Mouse (Mus musculus) urinary bladder, adult 2 months (tissue): ENCODE results near the gene Abtb1. TPM values are rescaled to one million over a fixed set of nuclear protein-coding genes. Genes with fewer than 3 reads are reported as not detected.

Experiments used
- DNase-seq: peaks from one replicate; pipeline ENCODE4 v3.0.0; 2022; ENCODE audit warnings: low spot score
- polyA plus RNA-seq: library from polyadenylated mRNA; depleted of rRNA; stranded (reverse); fragments of >200 nt; gene quantifications from 2 replicates; pipeline ENCODE4 v1.2.3, GENCODE M21; 2012

Abtb1 gene
- polyA plus RNA-seq, 1 experiment = 51.8 TPM

DNA sequence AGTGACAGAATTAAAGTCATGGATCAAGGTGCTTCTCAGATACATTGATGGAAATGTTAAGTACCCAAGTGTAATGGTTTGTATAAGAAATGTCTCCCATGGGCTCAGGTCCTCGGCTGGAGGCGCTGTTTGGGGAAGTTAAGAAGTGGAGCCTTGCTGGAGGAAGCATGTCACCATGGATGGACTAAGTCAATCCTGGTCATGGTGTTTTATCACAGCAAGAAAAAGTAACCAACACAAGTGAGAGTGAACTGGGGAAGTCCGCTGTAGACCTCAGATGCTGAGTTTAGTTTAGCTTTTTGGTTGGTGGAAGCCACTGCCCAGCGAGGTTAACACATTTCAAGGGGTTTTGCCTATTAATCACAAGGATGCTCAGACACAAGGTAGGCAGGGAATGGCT is 12.2 kb downstream of the Abtb1 start:
- no peak for DNase-seq

DNA sequence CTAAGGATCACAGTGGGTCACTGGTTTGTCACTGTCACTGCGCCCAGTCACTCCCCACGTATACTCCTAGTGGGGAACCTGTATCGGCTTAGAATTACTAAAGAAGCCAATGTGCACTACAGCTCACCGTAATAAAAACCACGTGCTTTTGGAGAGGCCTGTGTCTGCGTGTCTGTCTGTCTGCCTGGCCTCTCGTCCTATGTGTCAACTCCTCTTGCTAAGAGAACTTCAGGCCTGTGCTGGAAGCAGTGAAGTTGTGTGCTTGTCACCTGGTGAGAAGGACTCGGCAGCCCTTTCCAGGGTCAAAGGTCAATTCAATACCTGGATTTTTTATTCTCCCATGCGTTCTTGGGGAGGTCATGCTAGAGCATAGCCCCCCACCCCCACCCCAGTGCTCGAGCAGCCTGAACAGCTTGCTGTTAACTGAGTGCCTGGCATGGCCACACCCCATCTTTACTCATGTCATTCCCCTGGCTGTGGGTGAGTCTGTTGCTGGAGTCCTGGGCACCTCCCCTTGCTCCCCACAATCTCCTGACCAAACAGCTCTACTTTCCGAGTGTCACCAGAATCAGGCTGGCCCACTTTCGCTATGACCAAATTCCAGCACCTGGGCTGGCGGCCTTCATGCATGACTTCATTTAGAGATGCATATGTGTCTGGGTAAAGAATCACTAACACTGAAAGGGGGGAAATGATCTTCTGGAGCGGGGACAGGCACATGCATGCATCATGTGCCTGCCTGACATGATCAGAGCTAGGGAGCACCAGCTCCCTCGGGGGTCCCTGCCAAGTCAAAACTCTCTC is 13.4 kb downstream of the Abtb1 start:
- no peak for DNase-seq

- DNase-seq = no peak
These were observed 14.2 kb downstream of the Abtb1 start for GRCm38 (mm10) chr6:88827395-88828205.

DNA sequence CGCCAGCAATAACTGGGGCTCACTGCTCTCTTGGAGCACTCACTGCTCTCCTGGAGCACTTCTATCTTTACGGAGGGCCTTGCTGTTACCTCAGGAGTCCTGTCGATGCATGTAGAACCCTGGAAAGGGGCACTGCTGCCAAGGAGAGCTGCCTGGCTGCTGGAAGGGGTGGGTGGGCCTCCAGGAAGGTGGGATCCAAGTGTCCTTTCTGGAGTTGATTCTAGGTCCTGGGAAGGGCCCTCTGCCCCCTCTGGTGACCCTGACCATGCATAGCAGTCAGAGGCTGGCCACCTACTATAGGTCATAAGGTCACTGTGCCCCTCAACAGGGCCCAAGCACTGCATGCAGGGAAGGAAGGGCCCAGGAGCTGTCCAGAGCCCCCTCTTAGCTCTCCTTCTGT is 14.8 kb downstream of the Abtb1 start:
- DNase-seq = no peak

GRCm38 (mm10) chr6:88826545-88826944 is 15.2 kb downstream of the Abtb1 start:
- no peak for DNase-seq

- DNase-seq = no peak
These were observed 15.7 kb downstream of the Abtb1 start for GRCm38 (mm10) chr6:88826088-88826487.

- DNase-seq = no peak
These were observed 17.6 kb downstream of the Abtb1 start for GRCm38 (mm10) chr6:88824183-88824582.

DNA sequence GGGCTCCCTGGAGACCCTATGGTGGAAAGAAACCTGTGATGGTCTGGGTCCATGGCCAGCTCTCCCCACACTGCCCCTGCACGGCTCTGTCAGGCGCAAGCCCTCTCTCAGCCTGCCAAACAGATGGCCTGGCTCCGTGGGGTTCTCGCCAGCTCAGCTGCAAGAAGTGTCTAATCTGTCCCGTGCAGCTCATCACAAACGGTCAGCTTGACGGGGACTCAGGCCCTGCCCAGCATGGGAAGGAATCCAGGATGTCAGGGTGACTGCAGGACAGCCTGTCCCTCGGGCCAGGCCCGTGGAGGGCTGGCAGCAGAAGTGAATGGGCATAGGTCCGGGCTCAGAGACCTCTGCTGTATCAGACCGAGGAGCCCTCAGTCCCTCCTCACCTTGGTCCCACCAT is 19.9 kb downstream of the Abtb1 start:
- DNase-seq = no peak

GRCm38 (mm10) chr6:88821294-88821693 is 20.5 kb downstream of the Abtb1 start:
- no peak for DNase-seq

DNA sequence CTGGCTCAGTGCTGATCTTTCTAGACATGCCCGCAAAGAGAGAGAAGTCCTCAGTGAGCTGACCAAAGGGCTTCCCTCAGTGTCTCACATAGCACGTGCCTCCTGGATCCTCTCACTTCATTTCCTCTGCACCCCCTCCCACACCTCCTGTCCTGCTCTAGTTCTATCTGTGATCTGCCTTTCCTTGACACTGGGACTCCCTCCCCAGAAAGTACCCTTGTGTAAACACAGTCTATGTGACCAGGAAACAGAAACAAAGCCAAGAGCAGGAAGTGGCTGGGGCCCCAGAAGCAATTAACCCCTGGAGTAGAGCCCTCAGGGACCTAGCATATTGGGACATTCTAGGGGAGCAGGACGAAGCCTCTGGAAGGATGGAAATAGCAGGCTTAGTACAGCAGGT is 20.9 kb downstream of the Abtb1 start:
- DNase-seq = no peak

DNA sequence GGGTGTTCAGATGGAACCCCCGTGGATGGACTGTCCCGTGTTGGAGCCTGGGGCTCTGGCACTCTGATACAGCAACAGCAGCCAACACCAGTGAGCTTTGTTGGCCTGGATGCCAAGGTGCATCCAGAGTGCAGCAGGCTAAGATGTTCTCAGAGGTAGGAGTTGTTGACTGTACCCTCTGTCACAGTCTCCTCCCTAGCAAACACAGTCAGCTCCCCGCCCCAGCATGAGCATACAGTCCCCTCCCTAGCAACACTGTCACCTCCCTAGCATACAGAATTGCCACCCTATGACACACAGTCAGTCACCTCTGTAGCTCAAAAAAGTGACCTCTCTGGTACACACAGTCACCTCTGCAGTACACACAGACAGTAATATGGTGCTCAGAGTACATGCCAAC is 24.9 kb downstream of the Abtb1 start:
- no peak for DNase-seq

- DNase-seq = no peak
These were observed 26.3 kb downstream of the Abtb1 start for GRCm38 (mm10) chr6:88815489-88815888.

- no peak for DNase-seq
These were observed 26.7 kb downstream of the Abtb1 start for GRCm38 (mm10) chr6:88815036-88815435.

DNA sequence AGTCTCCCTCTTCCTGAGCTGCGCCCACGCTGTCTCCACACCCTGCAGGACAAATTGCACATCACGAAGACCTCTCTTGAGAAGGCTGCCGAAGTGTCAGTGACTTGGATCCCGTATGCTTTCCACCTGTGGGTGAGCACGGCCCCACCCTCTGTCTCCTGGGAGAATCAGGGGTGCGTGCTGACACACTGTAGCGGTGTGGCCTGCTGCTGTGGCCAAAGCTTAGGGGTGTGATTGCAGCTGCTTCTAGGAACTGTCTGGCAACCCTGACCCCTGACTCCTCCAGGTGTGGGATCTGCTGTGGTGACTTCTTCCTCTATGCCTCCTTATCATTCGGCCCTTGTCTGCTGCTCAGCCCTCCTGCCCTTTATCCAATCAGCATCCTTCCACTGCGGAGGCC is 28.0 kb downstream of the Abtb1 start:
- no peak for DNase-seq

DNA sequence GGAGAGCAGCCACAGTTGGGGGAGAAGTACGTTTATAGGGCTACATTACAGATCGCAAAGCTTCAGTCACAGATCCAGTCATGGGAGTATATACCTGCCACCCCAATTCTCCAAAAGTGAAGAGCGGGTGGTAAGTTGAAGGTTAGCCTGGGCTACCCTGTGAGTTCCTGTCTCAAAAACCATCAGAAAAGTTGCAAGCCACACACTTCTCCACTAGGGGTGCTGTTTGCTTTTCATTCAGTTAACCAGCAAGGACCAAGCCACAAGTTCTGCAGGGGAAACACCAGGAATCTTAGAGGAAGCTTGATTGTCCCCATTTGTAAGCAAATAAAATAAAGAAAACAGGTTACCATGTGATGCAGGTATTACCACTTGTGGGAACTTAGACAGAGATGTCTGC is 28.9 kb downstream of the Abtb1 start:
- DNase-seq = no peak

- no peak for DNase-seq
These were observed 29.8 kb downstream of the Abtb1 start for GRCm38 (mm10) chr6:88811880-88812400.

DNA sequence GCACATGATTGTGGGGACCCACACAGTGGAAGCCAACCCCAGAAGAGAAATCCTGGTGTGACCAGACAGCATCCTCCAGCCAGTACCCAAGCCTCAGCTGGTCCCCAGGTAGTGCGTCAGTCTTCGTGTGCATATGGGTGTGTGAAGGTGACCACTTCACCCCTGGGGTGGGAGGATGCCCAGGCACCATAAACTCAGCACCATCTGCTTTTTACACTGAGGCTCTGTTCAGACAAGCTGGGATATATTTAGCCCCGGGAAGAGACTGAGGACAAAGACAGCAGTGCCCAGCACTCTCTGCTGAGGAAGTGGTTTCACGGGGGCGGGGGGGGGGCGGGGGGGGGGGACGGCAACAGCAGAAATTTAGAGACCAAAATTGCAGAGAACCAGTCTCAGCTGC is 30.4 kb downstream of the Abtb1 start:
- no peak for DNase-seq

GRCm38 (mm10) chr6:88810291-88810690 is 31.5 kb downstream of the Abtb1 start:
- DNase-seq = no peak

DNA sequence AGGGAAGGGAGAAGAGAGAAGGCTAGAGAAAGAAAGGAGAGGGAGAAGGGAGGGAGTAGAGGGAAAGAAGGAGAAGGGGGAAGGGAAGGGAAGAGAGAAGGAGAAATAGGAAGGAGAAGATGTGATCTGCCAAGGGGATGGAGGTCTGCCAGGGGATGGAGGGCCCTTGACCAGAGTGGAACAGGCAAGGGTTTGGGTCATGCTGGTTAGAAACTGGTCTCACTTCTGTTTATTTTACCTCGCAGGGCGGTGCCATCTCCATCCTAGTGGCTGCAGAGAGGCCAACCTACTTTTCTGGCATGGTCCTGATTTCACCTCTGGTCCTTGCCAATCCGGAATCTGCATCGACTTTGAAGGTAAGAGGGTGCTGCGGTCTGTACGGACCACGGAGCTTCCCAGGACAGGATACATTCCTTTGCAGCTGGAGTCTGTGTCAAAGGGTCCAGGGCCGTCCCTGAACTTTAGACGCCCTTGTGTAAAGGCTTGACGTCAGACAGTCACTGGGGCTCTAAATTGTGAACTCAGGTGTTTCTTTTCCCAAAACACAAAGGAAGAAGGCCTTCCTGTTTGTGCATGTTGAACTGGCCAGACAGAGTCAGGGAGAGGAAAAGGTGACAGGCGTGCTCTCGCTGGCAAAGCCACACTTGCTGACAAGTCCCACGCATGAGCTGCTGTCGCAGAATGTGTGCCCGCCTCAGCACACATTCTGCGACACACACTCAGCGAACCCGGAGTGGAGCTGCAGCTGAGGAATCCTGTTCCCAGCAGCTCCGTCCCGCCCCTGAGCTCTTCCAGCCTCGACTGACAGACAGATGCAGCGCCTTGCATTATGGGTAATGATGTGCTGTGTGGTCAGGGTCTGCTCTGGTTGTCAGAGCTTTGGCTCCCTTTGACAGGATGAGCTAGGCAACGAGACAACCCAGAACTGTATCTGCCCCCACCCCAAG is 32.4 kb downstream of the Abtb1 start:
- no peak for DNase-seq

DNA sequence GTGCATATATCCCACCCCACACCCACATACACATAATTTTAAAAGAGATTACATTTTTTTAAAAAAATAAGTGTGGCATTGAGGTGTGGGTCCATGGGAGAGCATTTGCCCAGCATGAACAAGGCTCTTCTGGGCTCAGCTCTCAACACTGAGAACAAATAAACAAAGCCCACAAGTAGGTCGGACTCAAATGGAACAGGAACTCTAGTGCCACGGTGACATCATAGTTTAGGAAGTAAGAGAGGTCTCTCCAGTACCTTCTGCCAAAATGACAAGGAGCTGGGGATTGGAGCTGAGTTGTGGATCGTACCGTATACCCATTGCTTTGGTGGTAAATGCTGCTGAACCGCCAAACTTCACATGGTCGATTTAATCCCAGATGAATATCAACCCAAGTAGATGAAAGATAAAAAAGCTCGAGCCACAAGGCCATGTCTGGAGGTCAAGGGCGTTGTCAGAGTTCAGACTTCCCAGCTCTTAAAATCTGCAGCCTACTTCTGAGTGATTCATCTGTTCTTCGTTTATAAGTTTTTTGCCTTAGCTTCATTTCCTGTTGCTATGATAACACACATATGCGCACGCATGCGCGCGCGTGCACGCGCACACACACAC is 36.7 kb downstream of the Abtb1 start:
- DNase-seq = no peak

GRCm38 (mm10) chr6:88803957-88804695 is 37.7 kb downstream of the Abtb1 start:
- DNase-seq = no peak
